Mouse (Mus musculus): ENCODE results near the gene Ammecr1. TPM values are rescaled to one million over a fixed set of nuclear protein-coding genes. Genes with fewer than 3 reads are reported as not detected.

Ammecr1 gene
- polyA plus RNA-seq, 1 experiment from 2014 or later, result 4.6 TPM

DNA sequence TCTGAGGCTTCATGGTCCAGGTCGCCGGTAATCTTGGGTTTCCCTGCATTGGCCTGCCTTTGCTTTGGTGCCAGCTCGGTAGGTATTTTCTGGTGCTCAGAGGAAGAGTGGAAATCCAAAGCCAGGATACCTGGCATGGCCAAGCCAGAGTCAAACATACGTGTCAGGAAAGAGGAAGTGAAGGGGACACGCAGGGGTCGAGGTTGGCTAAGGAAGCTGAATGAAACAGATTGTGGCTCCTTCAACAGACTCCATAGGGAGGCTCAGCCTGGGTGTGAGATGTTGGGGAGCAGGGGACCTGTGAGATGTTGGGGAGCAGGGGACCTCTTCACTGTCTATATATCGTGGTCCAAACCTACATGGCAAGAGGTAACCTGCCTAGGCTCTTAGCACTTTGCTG, 130.1 kb downstream of the Ammecr1 start:
- Histone ChIP-seq H3K9me3 (ENCODE audit: control insufficient read depth, low read length) (no peaks in the 10 kb centered on the region), H3K4me3 (replicated peaks; ENCODE audit: low read length) (no peak overlapping the region), H3K4me1 (replicated peaks; ENCODE audit: control insufficient read depth, insufficient read depth, low read length) (no peaks in the 10 kb centered on the region), H3K9ac (replicated peaks; ENCODE audit: low read depth, low read length) (no peak overlapping the region), H3K27ac (ENCODE audit: low read length) (no peak overlapping the region), H3K36me3 (ENCODE audit: control insufficient read depth, insufficient read depth) (no peaks in the 10 kb centered on the region), H3K27me3 (replicated peaks; ENCODE audit: control insufficient read depth, insufficient read depth, low read length) (no peaks in the 10 kb centered on the region), H3K4me2 (ENCODE audit: low read length) (no peak overlapping the region)
- no peak for ATAC-seq
- WGBS, result 92% methylated on average over 7 of the region's 7 CpGs

DNA sequence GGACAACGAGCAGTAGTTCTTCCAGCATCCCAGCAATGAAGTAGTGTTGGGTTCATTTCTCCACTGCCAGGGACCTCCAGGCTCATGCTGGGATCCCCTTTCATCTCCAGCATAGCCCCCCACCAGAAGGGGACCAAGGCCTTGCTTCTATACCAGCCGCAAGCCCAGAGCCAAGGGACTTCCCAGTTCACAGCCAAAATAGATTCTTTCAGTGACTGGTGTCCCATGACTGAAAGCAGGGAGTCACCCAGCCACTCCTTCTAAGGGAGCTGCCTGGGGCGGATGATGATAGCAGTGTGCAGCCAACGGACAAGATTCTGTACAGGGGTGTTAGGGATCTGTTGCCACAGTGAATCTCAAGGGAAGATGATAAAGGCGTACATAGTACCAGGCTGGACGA, 131.7 kb downstream of the Ammecr1 start:
- Histone ChIP-seq H3K4me2 (ENCODE audit: low read length) (no peak overlapping the region), H3K9me3 (ENCODE audit: control insufficient read depth, low read length) (no peaks in the 10 kb centered on the region), H3K27ac (ENCODE audit: low read length) (no peak overlapping the region), H3K4me3 (replicated peaks; ENCODE audit: low read length) (no peak overlapping the region), H3K27me3 (replicated peaks; ENCODE audit: control insufficient read depth, insufficient read depth, low read length) (no peaks in the 10 kb centered on the region), H3K36me3 (ENCODE audit: control insufficient read depth, insufficient read depth) (no peaks in the 10 kb centered on the region), H3K9ac (replicated peaks; ENCODE audit: low read depth, low read length) (no peak overlapping the region), H3K4me1 (replicated peaks; ENCODE audit: control insufficient read depth, insufficient read depth, low read length) (no peaks in the 10 kb centered on the region)
- WGBS, result 93% methylated on average over 6 of the region's 6 CpGs
- no peak for ATAC-seq

GRCm38 (mm10) chrX:142833164-142833796, 133.2 kb downstream of the Ammecr1 start:
- Histone ChIP-seq H3K4me2 (ENCODE audit: low read length) (no peak overlapping the region), H3K4me3 (replicated peaks; ENCODE audit: low read length) (no peak overlapping the region), H3K9me3 (ENCODE audit: control insufficient read depth, low read length) (no peaks in the 10 kb centered on the region), H3K27me3 (replicated peaks; ENCODE audit: control insufficient read depth, insufficient read depth, low read length) (no peaks in the 10 kb centered on the region), H3K27ac (ENCODE audit: low read length) (no peak overlapping the region), H3K4me1 (replicated peaks; ENCODE audit: control insufficient read depth, insufficient read depth, low read length) (no peaks in the 10 kb centered on the region), H3K36me3 (ENCODE audit: control insufficient read depth, insufficient read depth) (no peaks in the 10 kb centered on the region), H3K9ac (replicated peaks; ENCODE audit: low read depth, low read length) (no peak overlapping the region)
- no peak for ATAC-seq
- 85% methylated on average over 13 of the region's 13 CpGs for WGBS

DNA sequence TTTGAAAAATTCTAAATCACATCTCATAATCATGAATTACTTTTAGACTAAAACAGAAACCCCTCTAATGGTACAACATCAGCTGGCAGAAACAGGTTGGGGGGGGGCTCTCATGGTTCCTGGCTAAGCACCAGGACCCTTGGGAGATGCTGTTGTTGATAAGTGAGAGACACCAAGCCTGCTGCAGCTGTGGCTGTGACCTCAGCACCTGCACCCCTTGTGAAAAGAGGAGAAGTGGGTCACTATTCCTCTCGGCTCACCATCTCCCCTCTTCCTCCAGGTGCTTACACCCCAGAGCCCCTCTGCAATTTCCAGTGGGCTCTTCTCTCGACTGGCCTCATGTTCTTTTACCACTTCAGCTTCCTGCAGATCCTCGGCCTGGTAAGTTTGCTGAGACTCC, 134.3 kb downstream of the Ammecr1 start:
- Histone ChIP-seq H3K27me3 (replicated peaks; ENCODE audit: control insufficient read depth, insufficient read depth, low read length) (no peaks in the 10 kb centered on the region), H3K4me1 (replicated peaks; ENCODE audit: control insufficient read depth, insufficient read depth, low read length) (no peaks in the 10 kb centered on the region), H3K36me3 (ENCODE audit: control insufficient read depth, insufficient read depth) (no peaks in the 10 kb centered on the region), H3K27ac (ENCODE audit: low read length) (no peak overlapping the region), H3K4me2 (ENCODE audit: low read length) (no peak overlapping the region), H3K9ac (replicated peaks; ENCODE audit: low read depth, low read length) (no peak overlapping the region), H3K4me3 (replicated peaks; ENCODE audit: low read length) (no peak overlapping the region), H3K9me3 (ENCODE audit: control insufficient read depth, low read length) (no peaks in the 10 kb centered on the region)
- 86% methylated on average over 3 of the region's 3 CpGs for WGBS
- no peak for ATAC-seq

DNA sequence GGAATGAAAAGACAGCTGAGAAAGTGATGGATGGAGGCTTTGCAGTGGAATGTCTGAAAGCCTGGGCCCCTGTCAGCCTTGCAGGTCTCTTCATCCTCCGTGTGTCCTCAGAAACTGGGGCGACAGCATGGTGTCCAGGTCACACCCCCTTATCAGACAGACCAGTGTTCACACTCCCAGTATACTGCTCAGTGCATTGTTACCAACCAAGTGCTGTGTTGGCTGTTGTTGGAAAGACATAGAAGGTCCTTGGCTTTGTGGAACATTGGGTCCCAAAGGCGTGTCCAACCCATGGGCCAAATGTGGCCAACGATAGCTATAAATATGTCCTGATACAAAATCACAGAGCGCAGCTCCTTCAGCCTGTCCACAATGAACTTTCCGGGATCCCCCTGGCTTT, 136.0 kb downstream of the Ammecr1 start:
- Histone ChIP-seq H3K36me3 (ENCODE audit: control insufficient read depth, insufficient read depth) (no peaks in the 10 kb centered on the region), H3K4me1 (replicated peaks; ENCODE audit: control insufficient read depth, insufficient read depth, low read length) (no peaks in the 10 kb centered on the region), H3K9me3 (ENCODE audit: control insufficient read depth, low read length) (no peaks in the 10 kb centered on the region), H3K4me2 (ENCODE audit: low read length) (no peak overlapping the region), H3K9ac (replicated peaks; ENCODE audit: low read depth, low read length) (no peak overlapping the region), H3K27ac (ENCODE audit: low read length) (no peak overlapping the region), H3K4me3 (replicated peaks; ENCODE audit: low read length) (no peak overlapping the region), H3K27me3 (replicated peaks; ENCODE audit: control insufficient read depth, insufficient read depth, low read length) (no peaks in the 10 kb centered on the region)
- WGBS, result over 99% methylated on average over 6 of the region's 6 CpGs
- no peak for ATAC-seq

GRCm38 (mm10) chrX:142829866-142830470, 136.6 kb downstream of the Ammecr1 start:
- Histone ChIP-seq H3K9ac (replicated peaks; ENCODE audit: low read depth, low read length) (no peak overlapping the region), H3K4me2 (ENCODE audit: low read length) (no peak overlapping the region), H3K27me3 (replicated peaks; ENCODE audit: control insufficient read depth, insufficient read depth, low read length) (no peaks in the 10 kb centered on the region), H3K9me3 (ENCODE audit: control insufficient read depth, low read length) (no peaks in the 10 kb centered on the region), H3K36me3 (ENCODE audit: control insufficient read depth, insufficient read depth) (no peaks in the 10 kb centered on the region), H3K27ac (ENCODE audit: low read length) (no peak overlapping the region), H3K4me3 (replicated peaks; ENCODE audit: low read length) (no peak overlapping the region), H3K4me1 (replicated peaks; ENCODE audit: control insufficient read depth, insufficient read depth, low read length) (no peaks in the 10 kb centered on the region)
- no peak for ATAC-seq
- WGBS, result 84% methylated on average over 12 of the region's 12 CpGs

GRCm38 (mm10) chrX:142829267-142829666, 137.3 kb downstream of the Ammecr1 start:
- no peak for ATAC-seq
- Histone ChIP-seq H3K9ac (replicated peaks; ENCODE audit: low read depth, low read length) (no peak overlapping the region), H3K36me3 (ENCODE audit: control insufficient read depth, insufficient read depth) (no peaks in the 10 kb centered on the region), H3K4me3 (replicated peaks; ENCODE audit: low read length) (no peak overlapping the region), H3K27me3 (replicated peaks; ENCODE audit: control insufficient read depth, insufficient read depth, low read length) (no peaks in the 10 kb centered on the region), H3K4me1 (replicated peaks; ENCODE audit: control insufficient read depth, insufficient read depth, low read length) (no peaks in the 10 kb centered on the region), H3K4me2 (ENCODE audit: low read length) (no peak overlapping the region), H3K9me3 (ENCODE audit: control insufficient read depth, low read length) (no peaks in the 10 kb centered on the region), H3K27ac (ENCODE audit: low read length) (no peak overlapping the region)
- WGBS, result 93% methylated on average over 2 of the region's 2 CpGs

- Histone ChIP-seq H3K4me2 (ENCODE audit: low read length) (no peak overlapping the region), H3K4me1 (replicated peaks; ENCODE audit: control insufficient read depth, insufficient read depth, low read length) (no peaks in the 10 kb centered on the region), H3K27ac (ENCODE audit: low read length) (no peak overlapping the region), H3K9me3 (ENCODE audit: control insufficient read depth, low read length) (no peaks in the 10 kb centered on the region), H3K36me3 (ENCODE audit: control insufficient read depth, insufficient read depth) (no peaks in the 10 kb centered on the region), H3K27me3 (replicated peaks; ENCODE audit: control insufficient read depth, insufficient read depth, low read length) (no peaks in the 10 kb centered on the region), H3K4me3 (replicated peaks; ENCODE audit: low read length) (no peak overlapping the region), H3K9ac (replicated peaks; ENCODE audit: low read depth, low read length) (no peak overlapping the region)
- WGBS, result 64% methylated on average over 13 of the region's 13 CpGs
- ATAC-seq, result no peak
Measured at GRCm38 (mm10) chrX:142828184-142828908, 138.2 kb downstream of the Ammecr1 start.

GRCm38 (mm10) chrX:142827644-142828043, 138.9 kb downstream of the Ammecr1 start:
- H3K9ac ChIP-seq (replicated peaks; ENCODE audit: low read depth, low read length), result no peak overlapping the region
- H3K36me3 ChIP-seq (ENCODE audit: control insufficient read depth, insufficient read depth), result no peaks in the 10 kb centered on the region
- 29% methylated on average over 1 of the region's 1 CpGs for WGBS
- H3K9me3 ChIP-seq (ENCODE audit: control insufficient read depth, low read length), result no peaks in the 10 kb centered on the region
- H3K27ac ChIP-seq (ENCODE audit: low read length), result no peak overlapping the region
- no peak for ATAC-seq
- H3K27me3 ChIP-seq (replicated peaks; ENCODE audit: control insufficient read depth, insufficient read depth, low read length), result no peaks in the 10 kb centered on the region
- no peak overlapping the region for H3K4me3 ChIP-seq (replicated peaks; ENCODE audit: low read length)
- no peaks in the 10 kb centered on the region for H3K4me1 ChIP-seq (replicated peaks; ENCODE audit: control insufficient read depth, insufficient read depth, low read length)
- no peak overlapping the region for H3K4me2 ChIP-seq (ENCODE audit: low read length)

Data from forebrain, embryonic 16.5 days (tissue).